Mouse (Mus musculus) CH12.LX (cell line): ENCODE data around the gene Fancm. TPM values are rescaled to one million over a fixed set of nuclear protein-coding genes. Genes with fewer than 3 reads are reported as not detected.

Experiments used
- DNase-seq: peaks from one replicate; pipeline ENCODE4 v3.0.0-alpha.2; 2013; ENCODE audit errors: extremely low read depth
- H3K27ac ChIP-seq: 2 replicates; pipeline ENCODE4 v1.5.1; 2012; ENCODE audit warnings: low read depth, mild to moderate bottlenecking, control low read depth, moderate library complexity; ENCODE audit not compliant: insufficient read depth
- H3K27me3 ChIP-seq: replicated peaks from 2 replicates; pipeline ENCODE3; 2012; ENCODE audit warnings: inconsistent platforms
- H3K36me3 ChIP-seq, 2 experiments: replicated peaks in 1 of 2; 2 replicates each; pipeline versions ENCODE3 to v1.6.1; 2012; ENCODE audit warnings: inconsistent platforms in 1 of 2, low read length in 1 of 2, mild to moderate bottlenecking in 1 of 2, mixed read lengths in 1 of 2, moderate library complexity in 1 of 2; ENCODE audit not compliant: control insufficient read depth in 1 of 2, insufficient read depth in 1 of 2
- H3K4me1 ChIP-seq, 2 experiments: 2 replicates each; pipeline ENCODE4 v1.6.1; 2012; ENCODE audit warnings: inconsistent platforms in 1 of 2, moderate library complexity in 1 of 2; ENCODE audit not compliant: insufficient read depth in 2 of 2, control insufficient read depth in 1 of 2
- H3K4me2 ChIP-seq: 2 replicates; pipeline ENCODE4 v1.6.1; 2012; ENCODE audit warnings: low read depth, mild to moderate bottlenecking, control low read depth; ENCODE audit not compliant: poor library complexity, insufficient read depth, severe bottlenecking
- H3K4me3 ChIP-seq, 3 experiments: fragments of 150-350 bp in 1 of 3; sonication (generic) in 1 of 3; replicated peaks in 1 of 3; 2 replicates each; pipeline versions ENCODE3 to v1.5.1; 2011 to 2012; ENCODE audit warnings: low read depth in 2 of 3, low read length in 2 of 3, mild to moderate bottlenecking in 2 of 3, moderate library complexity in 2 of 3, control low read depth in 1 of 3, improper control_type of control experiment in 1 of 3, inconsistent platforms in 1 of 3, mixed read lengths in 1 of 3; ENCODE audit not compliant: poor library complexity in 1 of 3
- H3K79me2 ChIP-seq: replicated peaks from 2 replicates; pipeline ENCODE4 v1.6.1; 2012; ENCODE audit warnings: mild to moderate bottlenecking, moderate library complexity; ENCODE audit not compliant: control insufficient read depth, poor library complexity, insufficient read depth, severe bottlenecking; ENCODE audit errors: extremely low read depth
- H3K9ac ChIP-seq: 2 replicates; pipeline ENCODE4 v1.6.1; 2012; ENCODE audit warnings: low read depth, mild to moderate bottlenecking, control low read depth, moderate library complexity; ENCODE audit not compliant: insufficient read depth
- H3K9me3 ChIP-seq: replicated peaks from 2 replicates; pipeline ENCODE3; 2012; ENCODE audit warnings: low read length, inconsistent platforms, mixed read lengths
- CHD2 ChIP-seq: IDR thresholded peaks from 2 replicates; pipeline ENCODE4 v1.6.1; 2011; ENCODE audit warnings: low read length, improper control_type of control experiment
- ELF1 ChIP-seq: IDR thresholded peaks from 2 replicates; pipeline ENCODE4 v1.6.1; 2014; ENCODE audit warnings: low read depth, mild to moderate bottlenecking, inconsistent platforms, low read length, improper control_type of control experiment
- ETS1 ChIP-seq: conservative IDR thresholded peaks from 2 replicates; pipeline ENCODE4 v1.6.1; 2012; ENCODE audit warnings: low read depth, mild to moderate bottlenecking, inconsistent platforms, low read length, improper control_type of control experiment, moderate library complexity
- GABPA ChIP-seq: IDR thresholded peaks from 2 replicates; pipeline ENCODE4 v1.6.1; 2012; ENCODE audit warnings: low read depth, low read length, improper control_type of control experiment, inconsistent platforms; ENCODE audit not compliant: insufficient replicate concordance
- JUND ChIP-seq: conservative IDR thresholded peaks from 2 replicates; pipeline ENCODE4 v1.6.1; 2011; ENCODE audit warnings: low read depth, low read length, improper control_type of control experiment
- KAT2A ChIP-seq: IDR thresholded peaks from 2 replicates; pipeline ENCODE4 v1.6.1; 2012; ENCODE audit warnings: low read length, improper control_type of control experiment, inconsistent platforms; ENCODE audit not compliant: insufficient replicate concordance
- MEF2A ChIP-seq: IDR thresholded peaks from 2 replicates; pipeline ENCODE4 v1.6.1; 2014; ENCODE audit warnings: low read depth, mild to moderate bottlenecking, inconsistent platforms, low read length, improper control_type of control experiment, borderline replicate concordance
- MXI1 ChIP-seq: IDR thresholded peaks from 2 replicates; pipeline ENCODE4 v1.6.1; 2011; ENCODE audit warnings: mild to moderate bottlenecking, low read depth, low read length, improper control_type of control experiment
- MYC ChIP-seq: IDR thresholded peaks from 2 replicates; pipeline ENCODE4 v1.6.1; 2011; ENCODE audit warnings: low read depth, mild to moderate bottlenecking, improper control_type of control experiment, low read length
- RAD21 ChIP-seq: IDR thresholded peaks from 2 replicates; pipeline ENCODE4 v1.6.1; 2011; ENCODE audit warnings: low read depth, mild to moderate bottlenecking, low read length, improper control_type of control experiment, moderate library complexity
- RCOR1 ChIP-seq: conservative IDR thresholded peaks from 2 replicates; pipeline ENCODE4 v1.6.1; 2012; ENCODE audit warnings: low read depth, mild to moderate bottlenecking, inconsistent platforms, low read length, improper control_type of control experiment
- SMC3 ChIP-seq: IDR thresholded peaks from 2 replicates; pipeline ENCODE4 v1.6.1; 2011; ENCODE audit warnings: low read depth, low read length, improper control_type of control experiment
- TCF12 ChIP-seq: IDR thresholded peaks from 2 replicates; pipeline ENCODE4 v1.6.1; 2014; ENCODE audit warnings: low read depth, mild to moderate bottlenecking, inconsistent platforms, low read length, improper control_type of control experiment
- UBTF ChIP-seq: IDR thresholded peaks from 2 replicates; pipeline ENCODE4 v1.6.1; 2012; ENCODE audit warnings: low read depth, mild to moderate bottlenecking, inconsistent platforms, low read length, improper control_type of control experiment, moderate library complexity
- USF2 ChIP-seq: conservative IDR thresholded peaks from 2 replicates; pipeline ENCODE4 v1.6.1; 2011; ENCODE audit warnings: low read depth, low read length, improper control_type of control experiment
- ZC3H11A ChIP-seq: IDR thresholded peaks from 2 replicates; pipeline ENCODE4 v1.6.1; 2012; ENCODE audit warnings: low read depth, mild to moderate bottlenecking, inconsistent platforms, low read length, improper control_type of control experiment
- ZKSCAN1 ChIP-seq: IDR thresholded peaks from 2 replicates; pipeline ENCODE4 v1.6.1; 2012; ENCODE audit warnings: low read depth, inconsistent platforms, low read length, improper control_type of control experiment, borderline replicate concordance
- ZMIZ1 ChIP-seq: IDR thresholded peaks from 2 replicates; pipeline ENCODE4 v1.6.1; 2012; ENCODE audit warnings: low read depth, mild to moderate bottlenecking, inconsistent platforms, low read length, improper control_type of control experiment
- ZNF384 ChIP-seq: IDR thresholded peaks from 2 replicates; pipeline ENCODE4 v1.6.1; 2012; ENCODE audit warnings: low read depth, low read length, improper control_type of control experiment, inconsistent platforms
- dilution Hi-C: fragments of 300-500 bp; cut with MboI; formaldehyde crosslinking; loops from 2 replicates; pipeline ENCODE4 v1.14.3; 2020; ENCODE audit warnings: low sequenced_read_pairs; ENCODE audit not compliant: extremely low pct_unique_long_range_greater_than_20kb, extremely low pct_ligation_motif_present
- in situ Hi-C: fragments of 300-500 bp; cut with MboI; formaldehyde crosslinking; loops from 3 replicates; pipeline ENCODE4 v1.14.3; 2019; ENCODE audit warnings: low sequenced_read_pairs, low pct_ligation_motif_present, low pct_unique_long_range_greater_than_20kb, mixed read lengths
- polyA plus RNA-seq: library from polyadenylated mRNA; unstranded; fragments of >175 nt; gene quantifications from 2 replicates; pipeline ENCODE4 v1.2.1, GENCODE M21; 2012; ENCODE audit warnings: low read depth; ENCODE audit not compliant: insufficient read length
- total RNA-seq, 2 experiments: library from RNA; depleted of rRNA; stranded (reverse); fragments of 300-350 nt in 1 of 2; fragments of >200 nt in 1 of 2; gene quantifications; 2 replicates each; pipeline ENCODE4 v1.2.3; 2012 to 2014

The Fancm gene
- total and polyA plus RNA-seq, 3 experiments = 13.3 to 15.4 (median 13.7) TPM

DNA sequence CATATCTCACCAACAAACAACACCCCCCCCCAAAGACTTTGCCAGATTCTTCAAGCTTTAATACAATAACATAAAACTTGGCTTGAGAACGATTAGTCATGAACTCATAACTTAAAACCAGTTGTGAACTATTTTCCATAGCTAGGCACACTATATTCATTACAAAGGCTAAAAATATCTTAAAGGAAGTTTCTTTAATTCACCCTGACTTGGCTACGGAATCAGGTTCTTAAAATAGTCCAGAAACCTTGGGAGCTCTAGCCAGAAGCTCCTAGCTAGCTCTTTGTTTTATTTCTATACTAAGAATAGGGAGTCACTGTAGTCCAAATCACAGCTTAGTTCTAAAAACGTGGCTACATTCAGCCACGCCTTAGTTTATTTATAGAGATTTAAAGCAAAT is 7.0 kb upstream of the Fancm start:
- Histone ChIP-seq H3K27me3 (no peaks in the 10 kb centered on the region), H3K4me1 (peaks cover 0 to 34% of the 10 kb centered on the region in 2 experiments; a peak in 1 of 4 replicates), H3K36me3 (peaks cover 20 to 56% of the 10 kb centered on the region in 2 experiments)
- in situ Hi-C loops = loop anchor here (10.0 kb wide), 1 partner anchor 104 kb away; the partner anchor contains the start of genes Klhl28 and Togaram1
- TF ChIP-seq MXI1 (no peak), ZNF384 (no peak), ETS1 (no peak), ZC3H11A (no peak), JUND (no peak), UBTF (no peak), ZMIZ1 (no peak), USF2 (no peak), CHD2 (no peak), KAT2A (no peak), RCOR1 (no peak), ELF1 (no peak), RAD21 (no peak), SMC3 (no peak), MEF2A (no peak), ZKSCAN1 (no peak), TCF12 (no peak), GABPA (no peak), MYC (no peak)
- TF ChIP-seq, all 38 proteins: peak for 0
- H3K4me3 ChIP-seq = no peak overlapping the region
- DNase-seq = no peak
- no peak overlapping the region for H3K4me2 ChIP-seq
- no peaks in the 10 kb centered on the region for H3K9me3 ChIP-seq
- dilution Hi-C loops = no loop called here
- peaks cover 27% of the 10 kb centered on the region for H3K79me2 ChIP-seq
- no peak overlapping the region for H3K27ac ChIP-seq
- no peak overlapping the region for H3K9ac ChIP-seq

DNA sequence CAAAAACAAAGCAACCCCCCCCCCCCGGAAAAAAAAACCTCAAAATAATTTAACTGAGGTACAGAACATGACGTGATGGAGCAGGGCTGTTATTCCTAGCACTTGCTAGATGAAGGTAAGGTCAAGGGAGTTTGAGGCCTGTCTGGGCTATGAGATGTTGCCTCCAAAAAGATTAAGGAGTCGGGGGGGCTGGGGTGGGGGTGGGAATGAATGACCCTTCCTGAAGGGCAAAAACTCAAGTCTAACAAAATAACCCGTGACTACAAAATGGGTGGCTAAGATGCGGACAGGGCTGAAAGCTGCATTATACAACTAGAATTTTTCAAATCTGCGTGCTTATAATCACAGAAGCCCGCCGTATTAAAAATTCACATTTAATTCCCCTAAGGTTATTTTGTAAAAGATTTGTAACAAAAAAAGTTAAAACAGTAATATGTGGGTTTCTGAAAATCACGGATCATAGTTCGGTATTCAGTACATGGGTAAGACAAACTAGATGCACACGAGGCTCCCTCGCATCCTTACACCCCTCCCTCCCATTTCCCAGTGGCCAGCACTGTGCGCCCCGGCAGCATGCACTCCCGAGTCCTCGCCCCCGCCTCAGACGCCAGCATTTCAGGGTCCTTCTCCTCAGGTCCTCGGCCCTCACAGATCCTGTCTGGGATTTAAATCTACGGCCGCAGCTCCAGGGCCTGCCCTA is 2.3 kb upstream of the Fancm start:
- H3K4me1 ChIP-seq = peaks cover 2 to 26% of the 10 kb centered on the region in 2 experiments; a peak in 3 of 4 replicates
- dilution Hi-C loops (no loop called here), in situ Hi-C loops (no loop called here)

More for the DNA sequence above, 2.3 kb upstream of the Fancm start:
- Histone ChIP-seq H3K27ac (peak overlapping the region; percentile 2; the same call in 1 of the 2 replicates), H3K9me3 (no peaks in the 10 kb centered on the region), H3K27me3 (no peaks in the 10 kb centered on the region), H3K9ac (peak overlapping the region; percentile 83), H3K36me3 (peaks cover 6 to 27% of the 10 kb centered on the region in 2 experiments), H3K4me2 (peak overlapping the region; percentile 99), H3K79me2 (peaks cover 43% of the 10 kb centered on the region), H3K4me3 (peak overlapping the region; percentile 71 to 95 (median 92))
- peak; percentile 33 for DNase-seq
- TF ChIP-seq KAT2A = no peak
